Mouse (Mus musculus) heart, postnatal 0 days (tissue): ENCODE measurements around the gene Mysm1. TPM values are rescaled to one million over a fixed set of nuclear protein-coding genes. Genes with fewer than 3 reads are reported as not detected.
A peak's percentile ranks its signal among the peaks of the same experiment; 100 is the strongest.

Source experiments
- ATAC-seq: fragments of 200-750 bp; cut with Nextera tagmentation; 2 replicates; pipeline ENCODE4 v1.8.0; 2017; ENCODE audit warnings: low read depth, moderate number of reproducible peaks, moderate library complexity; ENCODE audit not compliant: insufficient read depth
- DNase-seq: peaks from one replicate; pipeline ENCODE4 v3.0.0-alpha.2; 2016; ENCODE audit warnings: low spot score
- H3K27ac ChIP-seq: fragments of 300-500 bp; sonication (generic); 2 replicates; pipeline ENCODE4 v1.5.1; 2014; ENCODE audit warnings: low read depth, mild to moderate bottlenecking
- H3K27me3 ChIP-seq: fragments of 300-500 bp; sonication (generic); 2 replicates; pipeline ENCODE4 v1.6.1; 2014; ENCODE audit warnings: low read length, mixed read lengths; ENCODE audit not compliant: control insufficient read depth, insufficient read depth
- H3K36me3 ChIP-seq: fragments of 300-500 bp; sonication (generic); replicated peaks from 2 replicates; pipeline ENCODE4 v1.6.1; 2014; ENCODE audit warnings: low read length, mixed read lengths; ENCODE audit not compliant: control insufficient read depth, insufficient read depth
- H3K4me1 ChIP-seq: fragments of 300-500 bp; sonication (generic); 2 replicates; pipeline ENCODE4 v1.6.1; 2014; ENCODE audit warnings: antibody characterized with exemption; ENCODE audit not compliant: control insufficient read depth, insufficient read depth
- H3K4me2 ChIP-seq: fragments of 300-500 bp; sonication (generic); 2 replicates; pipeline ENCODE4 v1.6.1; 2014; ENCODE audit warnings: low read depth, mild to moderate bottlenecking, low read length, moderate library complexity
- H3K4me3 ChIP-seq: fragments of 300-500 bp; sonication (generic); 2 replicates; pipeline ENCODE4 v1.5.1; 2014; ENCODE audit warnings: low read depth, low read length
- H3K9ac ChIP-seq: fragments of 300-500 bp; sonication (generic); replicated peaks from 2 replicates; pipeline ENCODE4 v1.6.1; 2014; ENCODE audit warnings: low read depth, low read length, mixed read lengths
- H3K9me3 ChIP-seq: fragments of 300-500 bp; sonication (generic); replicated peaks from 2 replicates; pipeline ENCODE4 v1.6.1; 2016; ENCODE audit warnings: low read length; ENCODE audit not compliant: control insufficient read depth
- CTCF ChIP-seq: IDR thresholded peaks from 2 replicates; pipeline ENCODE4 v1.5.1; 2016; ENCODE audit warnings: antibody characterized with exemption, control low read depth, low read depth
- EP300 ChIP-seq: IDR thresholded peaks from 2 replicates; pipeline ENCODE4 v1.6.1; 2016; ENCODE audit warnings: antibody characterized with exemption, low read depth
- WGBS: fragments of 180-500 bp; shearing (Covaris S2); extraction: QIAGEN DNeasy Blood & Tissue Kit; methylation state at CpG from one replicate; pipeline ENCODE4 v1.1.7; 2014; 5-methylcytosine and 5-hydroxymethylcytosine counted together
- polyA plus RNA-seq: library from polyadenylated mRNA; unstranded; fragments of >200 nt; fragmentation: Nextera tagmentation; extraction: Ambion mirVana; gene quantifications from 2 replicates; pipeline ENCODE4 v1.2.1, GENCODE M21; 2015
- total RNA-seq: library from RNA; depleted of rRNA; stranded (reverse); fragments of >200 nt; gene quantifications from 2 replicates; pipeline ENCODE4 v1.2.3, GENCODE M21; 2014; ENCODE audit warnings: low replicate concordance

Mysm1 gene
- total and polyA plus RNA-seq, 2 experiments from 2014 or later, result 11.1 to 13.7 TPM

GRCm38 (mm10) chr4:94990204-94990603, 11.3 kb upstream of the Mysm1 start:
- Histone ChIP-seq H3K27ac (no peak overlapping the region), H3K9me3 (no peaks in the 10 kb centered on the region), H3K4me1 (no peaks in the 10 kb centered on the region), H3K27me3 (no peaks in the 10 kb centered on the region), H3K9ac (no peak overlapping the region), H3K36me3 (no peaks in the 10 kb centered on the region), H3K4me3 (no peak overlapping the region), H3K4me2 (no peak overlapping the region)
- ATAC-seq, result no peak
- 16% methylated on average over 3 of the region's 3 CpGs for WGBS
- TF ChIP-seq EP300 (no peak), CTCF (no peak)
- no peak for DNase-seq

- H3K27me3 ChIP-seq, result no peaks in the 10 kb centered on the region
- no peaks in the 10 kb centered on the region for H3K36me3 ChIP-seq
- no peak overlapping the region for H3K9ac ChIP-seq
- no peak overlapping the region for H3K4me2 ChIP-seq
- WGBS, result 37% methylated on average over 4 of the region's 4 CpGs
- H3K27ac ChIP-seq, result no peak overlapping the region
- no peak for TF ChIP-seq EP300
- TF ChIP-seq CTCF, result no peak
- DNase-seq (no peak), ATAC-seq (no peak)
- H3K9me3 ChIP-seq, result no peaks in the 10 kb centered on the region
- H3K4me3 ChIP-seq, result no peak overlapping the region
- H3K4me1 ChIP-seq, result no peaks in the 10 kb centered on the region
These were observed 8.8 kb upstream of the Mysm1 start for GRCm38 (mm10) chr4:94987725-94988124.

- H3K4me2 ChIP-seq, result peak overlapping the region; percentile 79
- WGBS, result 46% methylated on average over 4 of the region's 4 CpGs
- peak overlapping the region; percentile 92 for H3K4me3 ChIP-seq
- H3K9me3 ChIP-seq, result no peaks in the 10 kb centered on the region
- peak overlapping the region; percentile 81 for H3K9ac ChIP-seq
- no peak for TF ChIP-seq EP300
- TF ChIP-seq CTCF, result no peak
- peaks cover 9% of the 10 kb centered on the region for H3K4me1 ChIP-seq
- ATAC-seq, result no peak
- peak overlapping the region; percentile 70 for H3K27ac ChIP-seq
- H3K36me3 ChIP-seq, result peaks cover 13% of the 10 kb centered on the region
- DNase-seq, result no peak
- H3K27me3 ChIP-seq, result no peaks in the 10 kb centered on the region
These were observed 608 bp upstream of the Mysm1 start for GRCm38 (mm10) chr4:94979500-94979915.

GRCm38 (mm10) chr4:94973321-94973720, 5.6 kb downstream of the Mysm1 start:
- Histone ChIP-seq H3K9me3 (no peaks in the 10 kb centered on the region), H3K4me2 (no peak overlapping the region), H3K9ac (no peak overlapping the region), H3K4me3 (no peak overlapping the region), H3K36me3 (peaks cover 48% of the 10 kb centered on the region), H3K27me3 (no peaks in the 10 kb centered on the region), H3K27ac (no peak overlapping the region), H3K4me1 (peaks cover 5% of the 10 kb centered on the region)
- ATAC-seq (no peak), DNase-seq (no peak)
- TF ChIP-seq EP300 (no peak), CTCF (no peak)
- 80% methylated on average over 2 of the region's 2 CpGs for WGBS

- ATAC-seq (no peak), DNase-seq (no peak)
- no peak overlapping the region for H3K9ac ChIP-seq
- H3K27me3 ChIP-seq, result no peaks in the 10 kb centered on the region
- H3K27ac ChIP-seq, result no peak overlapping the region
- H3K9me3 ChIP-seq, result no peaks in the 10 kb centered on the region
- TF ChIP-seq CTCF, result no peak
- TF ChIP-seq EP300, result no peak
- H3K4me2 ChIP-seq, result no peak overlapping the region
- no peak overlapping the region for H3K4me3 ChIP-seq
- no peaks in the 10 kb centered on the region for H3K4me1 ChIP-seq
- WGBS, result 69% methylated on average over 3 of the region's 3 CpGs
- H3K36me3 ChIP-seq, result peaks cover 69% of the 10 kb centered on the region
These were observed 26.1 kb downstream of the Mysm1 start for GRCm38 (mm10) chr4:94952773-94953172.

- Histone ChIP-seq H3K9me3 (no peaks in the 10 kb centered on the region), H3K4me3 (no peak overlapping the region), H3K36me3 (peaks cover 42% of the 10 kb centered on the region), H3K27ac (no peak overlapping the region), H3K4me1 (no peaks in the 10 kb centered on the region), H3K27me3 (no peaks in the 10 kb centered on the region), H3K4me2 (no peak overlapping the region), H3K9ac (no peak overlapping the region)
- ATAC-seq (no peak), DNase-seq (no peak)
- WGBS, result 71% methylated on average over 11 of the region's 11 CpGs
- TF ChIP-seq EP300 (no peak), CTCF (no peak)
These were observed 37.6 kb downstream of the Mysm1 start for GRCm38 (mm10) chr4:94941221-94941855.
